Mouse (Mus musculus) neural tube, postnatal 0 days (tissue): ENCODE results near the gene Tmeff2. TPM values are rescaled to one million over a fixed set of nuclear protein-coding genes. Genes with fewer than 3 reads are reported as not detected.

Source experiments
- microRNA-seq: library from miRNA; unstranded; fragments of <30 nt; microRNA quantifications from one replicate; pipeline ENCODE4, GENCODE M21; 2016
- polyA plus RNA-seq: library from polyadenylated mRNA; unstranded; fragments of >200 nt; fragmentation: Nextera tagmentation; extraction: Ambion mirVana; gene quantifications from 2 replicates; pipeline ENCODE4 v1.2.1, GENCODE M21; 2015

Tmeff2 gene
- polyA plus RNA-seq: 77.5 and 78.7 TPM in 2 replicates

GRCm38 (mm10) chr1:50900386-50900785 lies at the start of gene Tmeff2:
Gene Tmeff2 (plus strand): TSS chr1:50900647.

Small RNAs within 50 kb of the gene (microRNA-seq; reads per million reads assigned to microRNA genes)
- not detected for gene Gm25736
